Mouse (Mus musculus): ENCODE data around the gene Ssrp1.

DNA sequence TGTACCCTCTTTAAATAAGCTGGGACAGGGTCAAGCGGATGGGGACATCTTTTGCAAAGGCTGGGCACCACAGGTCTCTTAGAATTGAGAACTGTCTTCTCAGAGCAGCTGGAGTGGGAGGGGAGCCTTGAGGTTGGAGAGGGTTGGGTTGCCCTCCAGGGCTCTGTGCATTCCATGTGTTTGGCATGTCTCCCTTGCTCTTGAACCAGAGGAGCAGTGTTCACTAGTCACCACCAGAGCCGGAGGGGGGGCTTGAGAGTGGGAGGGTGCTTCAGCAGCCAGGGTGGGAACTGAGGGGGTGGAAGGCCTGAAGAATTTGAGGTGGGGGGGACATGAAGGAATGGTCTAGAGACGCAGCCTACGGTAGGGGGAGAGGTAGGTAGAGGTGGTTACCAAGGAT is 12.2 kb downstream of the Ssrp1 start:
- no peak for TF ChIP-seq CTCF (IDR thresholded peaks at IDR 0.05 in 2 of 3, conservative IDR thresholded peaks at IDR 0.05 in 1 of 3; ENCODE audit: control insufficient read depth in 1 of 3, insufficient read depth in 1 of 3, low read depth in 2 of 3, low read length in 3 of 3, poor library complexity in 1 of 3, severe bottlenecking in 1 of 3)
- no peak for TF ChIP-seq EP300 (IDR thresholded peaks at IDR 0.05; ENCODE audit: low read depth in 1 of 2, low read length in 2 of 2)
- no peak for TF ChIP-seq SIN3A (IDR thresholded peaks at IDR 0.05; ENCODE audit: low read length)
- TF ChIP-seq POLR2A (IDR thresholded peaks at IDR 0.05; ENCODE audit: control insufficient read depth in 1 of 2, insufficient read depth in 1 of 2, low read depth in 1 of 2, low read length in 2 of 2, poor library complexity in 1 of 2), result no peak
- no peak for TF ChIP-seq RAD21 (IDR thresholded peaks at IDR 0.05; ENCODE audit: low read depth, low read length)
- TF ChIP-seq TCF12 (IDR thresholded peaks at IDR 0.05; ENCODE audit: low read depth, low read length), result no peak
- no peak for TF ChIP-seq SMC3 (IDR thresholded peaks at IDR 0.05; ENCODE audit: low read depth, low read length)
